Comparison of ENCODE assay signal across 8 mouse cellular contexts in the genomic region with DNA sequence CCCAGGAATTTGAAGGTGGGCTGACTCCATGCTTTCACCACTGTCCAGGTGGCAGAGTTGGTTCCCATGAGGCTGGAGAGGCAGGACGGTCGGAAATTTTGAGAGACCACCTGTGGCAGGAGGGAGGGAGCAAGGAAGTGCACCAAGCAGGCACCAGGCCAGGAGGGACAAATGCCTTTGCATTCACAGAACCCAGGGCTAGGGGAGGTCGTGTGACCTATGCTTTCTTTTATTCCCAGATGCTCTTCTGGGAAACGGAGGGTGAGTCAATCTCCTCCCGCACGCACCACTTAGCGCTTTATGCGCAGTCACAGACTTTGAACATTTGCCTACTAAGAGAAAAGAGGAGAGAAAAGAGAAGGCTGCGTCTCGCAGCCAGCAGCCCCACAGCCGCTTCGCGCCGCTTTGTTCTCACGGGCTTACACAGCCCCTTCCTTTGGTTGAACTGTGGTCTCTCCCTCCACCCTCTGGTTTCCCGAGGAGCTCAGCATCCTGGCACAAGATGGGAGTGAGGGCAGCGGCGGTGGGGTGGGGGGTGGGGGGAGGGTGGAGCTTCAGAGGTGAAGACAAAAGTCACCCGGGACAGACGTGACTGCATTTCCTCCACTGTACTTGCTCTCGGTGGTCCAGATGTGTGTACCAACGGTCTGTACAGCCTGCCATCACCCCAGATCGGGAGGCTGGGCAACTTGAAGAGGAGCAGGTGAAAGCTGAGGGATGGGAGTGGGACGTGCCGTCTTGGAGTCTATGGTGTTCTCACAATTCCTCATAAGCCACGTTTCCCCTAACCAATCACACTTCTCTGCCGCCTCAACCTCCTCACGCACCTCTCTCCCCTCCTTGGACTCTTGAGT. TPM values are rescaled to one million over a fixed set of nuclear protein-coding genes. Genes with fewer than 3 reads are reported as not detected.
A peak's percentile ranks its signal among the peaks of the same experiment; 100 is the strongest.
DNase-seq lines count a peak whose midpoint lies in the region; ATAC-seq and TF ChIP-seq lines count a peak whose summit lies in the region.

No protein-coding gene starts in this region.

- 0 out of 2 replicates have a peak, but pooled peaks cover 2% of the 10 kb centered on the region for H3K4me1 ChIP-seq in heart, embryonic 11.5 days (ENCODE audit: control insufficient read depth, insufficient read depth, low read length)
- H3K4me1 ChIP-seq in heart, adult 2 months (ENCODE audit: control insufficient read depth, insufficient read depth, low read length), result no peaks in the 10 kb centered on the region
- peaks cover 22% of the 10 kb centered on the region for H3K4me1 ChIP-seq in hindbrain, embryonic 10.5 days (replicated peaks)
- H3K4me1 ChIP-seq in midbrain, embryonic 14.5 days (ENCODE audit: control insufficient read depth, insufficient read depth, low read length), result peaks cover 5% of the 10 kb centered on the region

- peak overlapping the region; percentile 54 for H3K9ac ChIP-seq in heart, embryonic 11.5 days (ENCODE audit: low read depth, low read length)
- no peak overlapping the region for H3K9ac ChIP-seq in heart, adult 2 months (ENCODE audit: low read depth, low read length)
- peak overlapping the region; percentile 51 for H3K9ac ChIP-seq in midbrain, embryonic 14.5 days (replicated peaks; ENCODE audit: low read length)

- no peak for TF ChIP-seq EP300 in heart, adult 2 months (IDR thresholded peaks at IDR 0.05; ENCODE audit: insufficient read depth, low read depth, low read length)

- H3K79me2 ChIP-seq in heart, adult 2 months (replicated peaks; ENCODE audit: control insufficient read depth, insufficient read depth, low read length), result no peaks in the 10 kb centered on the region

- no peak for TF ChIP-seq POLR2A in heart, adult 2 months (IDR thresholded peaks at IDR 0.05; ENCODE audit: insufficient read depth, low read depth, low read length)

- H3K27me3 ChIP-seq in heart, embryonic 11.5 days (ENCODE audit: control insufficient read depth, insufficient read depth, low read length), result peaks cover 26% of the 10 kb centered on the region
- H3K27me3 ChIP-seq in heart, adult 2 months (ENCODE audit: control insufficient read depth, insufficient read depth, low read length), result no peaks in the 10 kb centered on the region
- H3K27me3 ChIP-seq in hindbrain, embryonic 10.5 days (ENCODE audit: insufficient read depth, poor library complexity, severe bottlenecking), result peaks cover 43% of the 10 kb centered on the region
- H3K27me3 ChIP-seq in midbrain, embryonic 14.5 days (ENCODE audit: control insufficient read depth, insufficient read depth, low read length), result peaks cover 9% of the 10 kb centered on the region

- H3K27ac ChIP-seq in heart, embryonic 11.5 days (ENCODE audit: low read depth, low read length), result no peak overlapping the region
- no peak overlapping the region for H3K27ac ChIP-seq in heart, adult 2 months
- H3K27ac ChIP-seq in hindbrain, embryonic 10.5 days, result peak overlapping the region; percentile 81
- no peak overlapping the region for H3K27ac ChIP-seq in midbrain, embryonic 14.5 days (replicated peaks; ENCODE audit: low read depth, low read length)

- 3% methylated on average over 28 of the region's 28 CpGs for WGBS in heart, embryonic 11.5 days (ENCODE audit: insufficient replicate concordance)
- WGBS in heart, adult 2 months, result 8% methylated on average over 28 of the region's 28 CpGs
- 3% methylated on average over 28 of the region's 28 CpGs for WGBS in hindbrain, embryonic 10.5 days
- 2% methylated on average over 28 of the region's 28 CpGs for WGBS in midbrain, embryonic 14.5 days

- peak overlapping the region; percentile 63 for H3K4me2 ChIP-seq in heart, embryonic 11.5 days
- peak overlapping the region; percentile 60 for H3K4me2 ChIP-seq in midbrain, embryonic 14.5 days (ENCODE audit: low read length)

- DNase-seq in heart, adult 2 months, result no peak
- DNase-seq in brain, adult 2 months (ENCODE audit: low read depth, low spot score), result peak; percentile 29
- DNase-seq in hindbrain, embryonic 10.5 days (ENCODE audit: low spot score), result peak; percentile 61
- DNase-seq in midbrain, embryonic 14.5 days, result peak; percentile 68
- no peak for DNase-seq in layer of hippocampus, adult 11-12 months (ENCODE audit: low spot score)
- no peak for DNase-seq in frontal cortex, postnatal 10 days (ENCODE audit: low spot score in 2 of 2)
- DNase-seq in spleen, adult 18-20 months, result no peak

- intact Hi-C loops in heart, adult 2 months (cut with DNase I), result no loop called here

- no peak for TF ChIP-seq CTCF in heart, adult 2 months (IDR thresholded peaks at IDR 0.05)

- no peaks in the 10 kb centered on the region for H3K36me3 ChIP-seq in heart, embryonic 11.5 days (ENCODE audit: control insufficient read depth, insufficient read depth, low read length)
- H3K36me3 ChIP-seq in heart, adult 2 months (ENCODE audit: control insufficient read depth, insufficient read depth, low read length), result no peaks in the 10 kb centered on the region
- no peaks in the 10 kb centered on the region for H3K36me3 ChIP-seq in hindbrain, embryonic 10.5 days
- no peaks in the 10 kb centered on the region for H3K36me3 ChIP-seq in midbrain, embryonic 14.5 days (ENCODE audit: control insufficient read depth, insufficient read depth, low read length)

- ATAC-seq in heart, embryonic 11.5 days (replicated peaks; ENCODE audit: insufficient number of reproducible peaks, low FRiP score, low TSS enrichment), result 0 out of 2 replicates have a peak, but pooled peaks have one; percentile 26
- ATAC-seq in midbrain, embryonic 14.5 days (ENCODE audit: low FRiP score, low TSS enrichment), result peak; percentile 55; the same call in 1 of the 2 replicates

- peak overlapping the region; percentile 30 for H3K4me3 ChIP-seq in heart, embryonic 11.5 days (ENCODE audit: low read depth, low read length)
- H3K4me3 ChIP-seq in heart, adult 2 months, result no peak overlapping the region
- peak overlapping the region; percentile 47 for H3K4me3 ChIP-seq in hindbrain, embryonic 10.5 days
- peak overlapping the region; percentile 22 for H3K4me3 ChIP-seq in midbrain, embryonic 14.5 days (replicated peaks; ENCODE audit: low read depth, low read length)

- no peaks in the 10 kb centered on the region for H3K9me3 ChIP-seq in heart, embryonic 11.5 days (replicated peaks; ENCODE audit: control insufficient read depth, low read length)
- 0 out of 2 replicates have a peak, but pooled peaks cover 3% of the 10 kb centered on the region for H3K9me3 ChIP-seq in hindbrain, embryonic 10.5 days
- no peaks in the 10 kb centered on the region for H3K9me3 ChIP-seq in midbrain, embryonic 14.5 days (ENCODE audit: control insufficient read depth, low read length)

RNA-seq across cellular contexts. Expression of a gene that starts 2.1 kb away (rescaled TPM):
- polyA plus RNA-seq in heart, embryonic 11.5 days (2014; fragmentation: Nextera tagmentation; extraction: Ambion mirVana), result not detected in 2 replicates
- not detected for total RNA-seq in heart, adult 2 months (2021)
- not detected in 2 replicates for polyA plus RNA-seq in heart, adult 2 months (2012; rRNA removed)
- polyA plus RNA-seq in hindbrain, embryonic 10.5 days (2016; fragmentation: Nextera tagmentation; extraction: Ambion mirVana), result not detected in 2 replicates
- polyA plus RNA-seq in midbrain, embryonic 14.5 days (2014; fragmentation: Nextera tagmentation; extraction: Ambion mirVana), result not detected in 2 replicates

RNA-seq across cellular contexts. Expression of a gene that starts 17.4 kb away (rescaled TPM):
- 0.40 and 0.83 TPM in 2 replicates for polyA plus RNA-seq in heart, embryonic 11.5 days (2014; fragmentation: Nextera tagmentation; extraction: Ambion mirVana)
- under 1 TPM; 0.27 to 0.29 TPM for total RNA-seq in heart, adult 2 months (2021)
- 0.94 and 1.1 TPM in 2 replicates for polyA plus RNA-seq in heart, adult 2 months (2012; rRNA removed)
- polyA plus RNA-seq in hindbrain, embryonic 10.5 days (2016; fragmentation: Nextera tagmentation; extraction: Ambion mirVana), result 0.10 TPM in 1 of 2 replicates, not detected in the other
- 0.11 TPM in 1 of 2 replicates, not detected in the other for polyA plus RNA-seq in midbrain, embryonic 14.5 days (2014; fragmentation: Nextera tagmentation; extraction: Ambion mirVana)

RNA-seq across cellular contexts. Expression of a gene that starts 32.0 kb away (rescaled TPM):
- polyA plus RNA-seq in heart, embryonic 11.5 days (2014; fragmentation: Nextera tagmentation; extraction: Ambion mirVana), result not detected in 2 replicates
- total RNA-seq in heart, adult 2 months (2021), result not detected
- polyA plus RNA-seq in heart, adult 2 months (2012; rRNA removed), result 0.47 TPM in 1 of 2 replicates, not detected in the other
- polyA plus RNA-seq in hindbrain, embryonic 10.5 days (2016; fragmentation: Nextera tagmentation; extraction: Ambion mirVana), result not detected in 2 replicates
- polyA plus RNA-seq in midbrain, embryonic 14.5 days (2014; fragmentation: Nextera tagmentation; extraction: Ambion mirVana), result not detected in 2 replicates

RNA-seq across cellular contexts. Expression of a gene that starts 36.3 kb away (rescaled TPM):
- polyA plus RNA-seq in heart, embryonic 11.5 days (2014; fragmentation: Nextera tagmentation; extraction: Ambion mirVana), result 0.37 TPM in 1 of 2 replicates, not detected in the other
- total RNA-seq in heart, adult 2 months (2021), result not detected
- polyA plus RNA-seq in heart, adult 2 months (2012; rRNA removed), result not detected in 2 replicates
- 1.7 and 2.5 TPM in 2 replicates for polyA plus RNA-seq in hindbrain, embryonic 10.5 days (2016; fragmentation: Nextera tagmentation; extraction: Ambion mirVana)
- polyA plus RNA-seq in midbrain, embryonic 14.5 days (2014; fragmentation: Nextera tagmentation; extraction: Ambion mirVana), result 0.54 and 0.61 TPM in 2 replicates

RNA-seq across cellular contexts. Expression of a gene that starts 52.4 kb away (rescaled TPM):
- polyA plus RNA-seq in heart, embryonic 11.5 days (2014; fragmentation: Nextera tagmentation; extraction: Ambion mirVana), result 10.4 and 12.8 TPM in 2 replicates
- 1 to 10 TPM; 1.9 to 2.2 TPM for total RNA-seq in heart, adult 2 months (2021)
- polyA plus RNA-seq in heart, adult 2 months (2012; rRNA removed), result 3.7 and 3.8 TPM in 2 replicates
- polyA plus RNA-seq in hindbrain, embryonic 10.5 days (2016; fragmentation: Nextera tagmentation; extraction: Ambion mirVana), result 19.6 and 25.4 TPM in 2 replicates
- polyA plus RNA-seq in midbrain, embryonic 14.5 days (2014; fragmentation: Nextera tagmentation; extraction: Ambion mirVana), result 1.6 and 3.4 TPM in 2 replicates

Comparison
In these comparisons a context has a peak if more than half of its experiments do, and no peak if none do; other contexts are left out.
1. DNase-seq: peak in brain, adult 2 months (single experiment), hindbrain, embryonic 10.5 days (single experiment) and midbrain, embryonic 14.5 days (single experiment); none in heart, adult 2 months (0 of 2), layer of hippocampus, adult 11-12 months (single experiment), frontal cortex, postnatal 10 days (0 of 2) and spleen, adult 18-20 months (0 of 2).